Mouse (Mus musculus): ENCODE measurements around the gene Ccl28. TPM values are rescaled to one million over a fixed set of nuclear protein-coding genes. Genes with fewer than 3 reads are reported as not detected.
"Not testable (repeated sequence)": the region's sequence is repeated elsewhere in the genome, so short reads cannot be mapped to it uniquely, and the experiment has no call there.

The Ccl28 gene
- 0.13 TPM in 1 of 2 replicates, not detected in the other for polyA plus RNA-seq (2014; fragmentation: Nextera tagmentation; extraction: Ambion mirVana)

DNA sequence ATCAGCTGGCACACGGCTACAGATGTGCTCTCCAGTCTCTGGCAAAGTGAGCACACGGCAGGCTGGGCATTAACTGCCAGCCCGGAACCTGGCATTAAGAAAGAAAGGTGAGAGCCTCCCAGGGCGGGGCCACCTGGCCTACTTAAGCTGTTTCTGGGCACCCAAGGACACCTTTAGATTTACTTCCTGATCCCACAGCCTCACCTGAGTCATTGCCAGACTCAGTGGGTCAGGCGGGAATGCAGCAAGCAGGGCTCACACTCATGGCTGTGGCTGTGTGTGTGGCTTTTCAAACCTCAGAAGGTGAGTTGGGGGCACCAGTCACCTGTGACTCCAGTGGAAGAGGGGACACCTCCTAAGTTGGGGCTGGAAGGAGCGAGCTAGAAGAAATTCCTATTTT is at the start of gene Ccl28:
Gene Ccl28 (plus strand): TSS at position 186 of the 400 bp plus-strand sequence.
- Histone ChIP-seq H3K9me3 (ENCODE audit: control insufficient read depth, low read length) (no peaks in the 10 kb centered on the region), H3K27me3 (ENCODE audit: control insufficient read depth, insufficient read depth, low read length) (no peaks in the 10 kb centered on the region), H3K9ac (ENCODE audit: low read depth, low read length) (no peak within 1 kb of the TSS), H3K4me2 (replicated peaks; ENCODE audit: low read depth, low read length) (no peak within 1 kb of the TSS), H3K4me1 (ENCODE audit: control insufficient read depth, insufficient read depth, low read length) (no peaks in the 10 kb centered on the region), H3K36me3 (ENCODE audit: control insufficient read depth, insufficient read depth, low read length) (no peaks in the 10 kb centered on the region), H3K4me3 (ENCODE audit: low read length) (no peak within 1 kb of the TSS), H3K27ac (ENCODE audit: low read depth, low read length) (no peak within 1 kb of the TSS)
- WGBS: 87% methylated on average over 6 of the region's 6 CpGs
- ATAC-seq (ENCODE audit: low FRiP score, low TSS enrichment): no peak

GRCm38 (mm10) chr13:119596321-119597211 is 27.1 kb upstream of the Ccl28 start:
- H3K27me3 ChIP-seq (ENCODE audit: control insufficient read depth, insufficient read depth, low read length); H3K9ac ChIP-seq (ENCODE audit: low read depth, low read length); H3K36me3 ChIP-seq (ENCODE audit: control insufficient read depth, insufficient read depth, low read length); H3K27ac ChIP-seq (ENCODE audit: low read depth, low read length); H3K4me2 ChIP-seq (replicated peaks; ENCODE audit: low read depth, low read length); H3K4me3 ChIP-seq (ENCODE audit: low read length); H3K4me1 ChIP-seq (ENCODE audit: control insufficient read depth, insufficient read depth, low read length): not testable (repeated sequence)
- WGBS: 76% methylated on average over 14 of the region's 16 CpGs
- peak; percentile 90 for ATAC-seq (ENCODE audit: low FRiP score, low TSS enrichment)
- H3K9me3 ChIP-seq (ENCODE audit: control insufficient read depth, low read length): peaks cover 18% of the 10 kb centered on the region

- H3K27me3 ChIP-seq (ENCODE audit: control insufficient read depth, insufficient read depth, low read length); ATAC-seq (ENCODE audit: low FRiP score, low TSS enrichment); H3K4me3 ChIP-seq (ENCODE audit: low read length); H3K9ac ChIP-seq (ENCODE audit: low read depth, low read length); H3K27ac ChIP-seq (ENCODE audit: low read depth, low read length); H3K36me3 ChIP-seq (ENCODE audit: control insufficient read depth, insufficient read depth, low read length); H3K4me2 ChIP-seq (replicated peaks; ENCODE audit: low read depth, low read length); H3K4me1 ChIP-seq (ENCODE audit: control insufficient read depth, insufficient read depth, low read length): not testable (repeated sequence)
- peaks cover 18% of the 10 kb centered on the region for H3K9me3 ChIP-seq (ENCODE audit: control insufficient read depth, low read length)
These were observed 25.2 kb upstream of the Ccl28 start for GRCm38 (mm10) chr13:119598466-119598865.

DNA sequence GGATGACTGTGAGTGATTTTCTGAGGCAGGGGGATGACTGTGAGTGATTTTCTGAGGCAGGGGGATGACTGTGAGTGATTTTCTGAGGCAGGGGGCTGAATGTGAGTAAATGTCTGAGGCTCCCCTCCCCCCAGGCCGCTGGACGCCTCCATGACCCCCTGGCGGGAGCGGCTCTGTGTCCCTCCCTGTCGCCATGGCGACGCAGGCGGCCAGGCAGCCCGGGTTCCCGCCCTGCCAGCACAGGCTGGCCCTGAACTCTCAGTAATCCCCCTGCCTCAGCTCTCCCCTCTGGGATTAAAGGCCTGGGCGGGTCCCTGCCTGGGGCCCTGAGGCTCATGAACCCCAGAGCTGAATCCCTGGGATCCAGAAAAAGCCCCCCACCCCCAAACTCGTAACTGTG is 24.6 kb upstream of the Ccl28 start:
- not testable (repeated sequence) for H3K4me2 ChIP-seq (replicated peaks; ENCODE audit: low read depth, low read length); H3K36me3 ChIP-seq (ENCODE audit: control insufficient read depth, insufficient read depth, low read length); H3K27me3 ChIP-seq (ENCODE audit: control insufficient read depth, insufficient read depth, low read length); H3K9ac ChIP-seq (ENCODE audit: low read depth, low read length); H3K4me3 ChIP-seq (ENCODE audit: low read length); H3K27ac ChIP-seq (ENCODE audit: low read depth, low read length); ATAC-seq (ENCODE audit: low FRiP score, low TSS enrichment); H3K4me1 ChIP-seq (ENCODE audit: control insufficient read depth, insufficient read depth, low read length)
- H3K9me3 ChIP-seq (ENCODE audit: control insufficient read depth, low read length): peaks cover 23% of the 10 kb centered on the region
- 76% methylated on average over 10 of the region's 12 CpGs for WGBS

GRCm38 (mm10) chr13:119599498-119599897 is 24.1 kb upstream of the Ccl28 start:
- not testable (repeated sequence) for H3K27ac ChIP-seq (ENCODE audit: low read depth, low read length); H3K36me3 ChIP-seq (ENCODE audit: control insufficient read depth, insufficient read depth, low read length); H3K27me3 ChIP-seq (ENCODE audit: control insufficient read depth, insufficient read depth, low read length); H3K4me2 ChIP-seq (replicated peaks; ENCODE audit: low read depth, low read length); H3K9ac ChIP-seq (ENCODE audit: low read depth, low read length); H3K4me1 ChIP-seq (ENCODE audit: control insufficient read depth, insufficient read depth, low read length); H3K4me3 ChIP-seq (ENCODE audit: low read length); ATAC-seq (ENCODE audit: low FRiP score, low TSS enrichment)
- peaks cover 23% of the 10 kb centered on the region for H3K9me3 ChIP-seq (ENCODE audit: control insufficient read depth, low read length)
- WGBS: 74% methylated on average over 2 of the region's 2 CpGs

DNA sequence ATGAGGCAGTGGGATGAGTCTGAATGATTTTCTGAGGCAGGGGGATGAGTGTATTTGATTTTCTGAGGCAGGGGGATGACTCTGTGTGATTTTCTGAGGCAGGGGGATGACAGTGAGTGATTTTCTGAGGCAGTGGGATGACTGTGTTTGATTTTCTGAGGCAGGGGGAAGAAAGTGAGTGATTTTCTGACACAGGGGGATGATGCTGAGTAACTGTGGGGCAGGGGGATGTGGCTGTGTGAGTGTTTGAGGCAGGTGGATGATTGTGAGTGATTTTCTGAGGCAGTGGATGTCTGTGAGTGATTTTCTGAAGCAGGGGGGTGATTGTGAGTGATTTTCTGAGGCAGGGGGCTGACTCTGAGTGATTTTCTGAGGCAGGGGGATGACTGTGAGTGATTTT is 23.5 kb upstream of the Ccl28 start:
- not testable (repeated sequence) for H3K27me3 ChIP-seq (ENCODE audit: control insufficient read depth, insufficient read depth, low read length); H3K4me3 ChIP-seq (ENCODE audit: low read length); ATAC-seq (ENCODE audit: low FRiP score, low TSS enrichment); H3K27ac ChIP-seq (ENCODE audit: low read depth, low read length); H3K36me3 ChIP-seq (ENCODE audit: control insufficient read depth, insufficient read depth, low read length); H3K4me1 ChIP-seq (ENCODE audit: control insufficient read depth, insufficient read depth, low read length); H3K9ac ChIP-seq (ENCODE audit: low read depth, low read length); H3K4me2 ChIP-seq (replicated peaks; ENCODE audit: low read depth, low read length)
- H3K9me3 ChIP-seq (ENCODE audit: control insufficient read depth, low read length): peaks cover 23% of the 10 kb centered on the region

DNA sequence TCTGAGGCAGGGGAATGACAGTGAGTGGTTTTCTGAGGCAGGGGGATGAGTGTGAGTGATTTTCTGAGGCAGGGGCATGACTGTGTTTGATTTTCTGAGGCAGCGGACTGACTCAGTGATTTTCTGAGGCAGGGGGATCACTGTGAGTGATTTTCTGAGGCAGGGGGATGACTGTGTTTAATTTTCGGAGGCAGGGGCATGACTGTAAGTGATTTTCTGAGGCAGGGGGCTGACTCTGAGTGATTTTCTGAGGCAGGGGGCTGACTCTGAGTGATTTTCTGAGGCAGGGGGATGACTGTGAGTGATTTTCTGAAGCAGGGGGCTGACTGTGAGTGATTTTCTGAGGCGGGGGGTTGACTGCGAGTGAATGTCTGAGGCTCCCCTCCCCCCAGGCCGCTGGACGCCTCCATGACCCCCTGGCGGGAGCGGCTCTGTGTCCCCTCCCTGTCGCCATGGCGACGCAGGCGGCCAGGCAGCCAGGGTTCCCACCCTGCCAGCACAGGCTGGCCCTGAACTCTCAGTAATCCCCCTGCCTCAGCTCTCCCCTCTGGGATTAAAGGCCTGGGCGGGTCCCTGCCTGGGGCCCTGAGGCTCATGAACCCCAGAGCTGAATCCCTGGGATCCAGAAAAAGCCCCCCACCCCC is 20.8 kb upstream of the Ccl28 start:
- H3K27ac ChIP-seq (ENCODE audit: low read depth, low read length); H3K4me2 ChIP-seq (replicated peaks; ENCODE audit: low read depth, low read length); ATAC-seq (ENCODE audit: low FRiP score, low TSS enrichment); H3K36me3 ChIP-seq (ENCODE audit: control insufficient read depth, insufficient read depth, low read length); H3K9ac ChIP-seq (ENCODE audit: low read depth, low read length); H3K27me3 ChIP-seq (ENCODE audit: control insufficient read depth, insufficient read depth, low read length); H3K4me1 ChIP-seq (ENCODE audit: control insufficient read depth, insufficient read depth, low read length); H3K4me3 ChIP-seq (ENCODE audit: low read length): not testable (repeated sequence)
- WGBS: 48% methylated on average over 12 of the region's 13 CpGs
- peaks cover 10% of the 10 kb centered on the region; the same call in 1 of the 2 replicates for H3K9me3 ChIP-seq (ENCODE audit: control insufficient read depth, low read length)

- 93% methylated on average over 6 of the region's 8 CpGs for WGBS
- not testable (repeated sequence) for H3K27me3 ChIP-seq (ENCODE audit: control insufficient read depth, insufficient read depth, low read length); H3K4me2 ChIP-seq (replicated peaks; ENCODE audit: low read depth, low read length); H3K9me3 ChIP-seq (ENCODE audit: control insufficient read depth, low read length); H3K27ac ChIP-seq (ENCODE audit: low read depth, low read length); H3K4me1 ChIP-seq (ENCODE audit: control insufficient read depth, insufficient read depth, low read length); H3K36me3 ChIP-seq (ENCODE audit: control insufficient read depth, insufficient read depth, low read length); H3K9ac ChIP-seq (ENCODE audit: low read depth, low read length); H3K4me3 ChIP-seq (ENCODE audit: low read length)
- ATAC-seq (ENCODE audit: low FRiP score, low TSS enrichment): peak; percentile 46; the same call in 1 of the 2 replicates
These were observed 19.7 kb upstream of the Ccl28 start for GRCm38 (mm10) chr13:119603890-119604289.

GRCm38 (mm10) chr13:119604322-119604721 is 19.3 kb upstream of the Ccl28 start:
- H3K9ac ChIP-seq (ENCODE audit: low read depth, low read length); H3K4me2 ChIP-seq (replicated peaks; ENCODE audit: low read depth, low read length); H3K27me3 ChIP-seq (ENCODE audit: control insufficient read depth, insufficient read depth, low read length); H3K27ac ChIP-seq (ENCODE audit: low read depth, low read length); H3K9me3 ChIP-seq (ENCODE audit: control insufficient read depth, low read length); H3K4me1 ChIP-seq (ENCODE audit: control insufficient read depth, insufficient read depth, low read length); ATAC-seq (ENCODE audit: low FRiP score, low TSS enrichment); H3K4me3 ChIP-seq (ENCODE audit: low read length); H3K36me3 ChIP-seq (ENCODE audit: control insufficient read depth, insufficient read depth, low read length): not testable (repeated sequence)
- 92% methylated on average over 7 of the region's 9 CpGs for WGBS

Data from kidney, embryonic 14.5 days (tissue).